Mouse (Mus musculus): ENCODE data around the gene Adcy1.
"Not testable (repeated sequence)": the region's sequence is repeated elsewhere in the genome, so short reads cannot be mapped to it uniquely, and the experiment has no call there.

The Adcy1 gene

DNA sequence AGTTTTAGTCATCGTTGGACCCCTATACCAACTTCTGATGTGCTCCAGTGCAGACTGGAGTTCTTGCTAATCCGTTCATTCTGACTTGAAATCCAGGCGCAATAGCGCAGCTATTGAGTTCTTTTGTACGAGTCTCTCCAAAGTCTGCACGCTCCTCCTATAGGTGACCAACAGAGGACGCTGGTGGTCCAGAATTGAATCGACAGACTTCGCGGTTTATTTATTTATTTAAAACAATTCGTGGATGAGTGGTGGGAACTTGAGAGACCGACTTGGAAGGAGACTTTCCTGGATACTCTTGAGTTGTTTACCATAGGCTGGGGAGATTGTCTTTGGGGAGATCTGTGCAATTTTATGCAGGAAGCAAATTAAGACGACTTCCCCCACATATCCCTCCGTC is 151.5 kb downstream of the Adcy1 start:
- DNase-seq (ENCODE audit: low read depth, low spot score): peak; percentile 65

DNA sequence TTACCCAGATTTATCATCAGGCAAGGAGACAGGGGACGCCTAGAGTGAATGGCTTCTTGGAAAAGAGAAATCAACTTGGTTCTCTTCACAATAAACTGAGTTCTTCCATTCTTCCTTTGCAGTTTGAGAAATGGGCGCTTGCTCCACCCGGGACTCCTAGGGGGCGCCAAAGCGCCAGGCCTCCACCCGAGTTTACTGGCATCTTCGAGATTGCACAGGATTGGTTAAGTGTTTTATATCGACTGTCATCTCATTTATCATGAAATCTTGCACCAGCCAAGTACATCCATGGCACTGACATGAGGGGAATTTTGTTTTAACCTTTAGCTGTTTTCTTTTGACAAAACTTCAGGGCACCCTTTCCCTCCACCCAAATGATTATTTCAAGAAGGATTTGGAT is 152.4 kb downstream of the Adcy1 start:
- DNase-seq (ENCODE audit: low read depth, low spot score): no peak

DNA sequence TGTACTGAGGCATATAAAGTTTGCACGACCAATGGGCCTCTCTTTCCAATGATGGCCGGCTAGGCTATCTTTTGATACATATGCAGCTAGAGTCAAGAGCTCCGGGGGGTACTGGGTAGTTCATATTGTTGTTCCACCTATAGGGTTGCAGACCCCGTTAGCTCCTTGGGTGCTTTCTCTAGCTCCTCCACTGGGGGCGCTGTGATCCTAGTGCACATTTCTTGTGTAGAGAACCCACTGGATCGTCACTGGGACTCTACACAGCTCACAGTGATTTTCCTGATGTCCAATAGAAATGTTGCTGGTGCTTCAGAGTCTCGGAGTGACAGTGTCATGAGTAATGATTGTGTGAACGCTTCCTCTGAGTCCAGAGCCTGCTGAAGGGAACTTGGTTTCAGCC is 158.5 kb downstream of the Adcy1 start:
- not testable (repeated sequence) for DNase-seq (ENCODE audit: low read depth, low spot score)

DNA sequence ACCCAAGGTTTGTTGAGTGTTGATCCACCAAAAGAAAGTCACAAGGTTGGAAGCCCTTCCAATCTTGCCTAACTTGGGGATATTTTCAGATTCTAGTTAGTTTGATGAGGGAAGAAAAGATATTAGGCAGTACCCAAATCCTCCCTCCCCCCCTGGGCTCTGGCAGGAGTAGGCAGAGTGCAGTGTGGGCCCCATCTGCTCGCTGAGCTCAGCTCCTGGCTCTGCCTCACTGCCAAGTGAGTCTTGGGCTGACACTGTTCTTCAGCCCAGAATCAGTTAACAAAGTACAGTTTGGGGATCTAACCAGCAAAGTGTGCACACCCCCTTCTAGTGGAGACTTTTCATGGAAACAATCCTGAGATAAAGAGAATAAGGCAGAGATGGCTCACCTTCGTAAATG is 162.9 kb downstream of the Adcy1 start:
- DNase-seq (ENCODE audit: low read depth, low spot score): no peak

DNA sequence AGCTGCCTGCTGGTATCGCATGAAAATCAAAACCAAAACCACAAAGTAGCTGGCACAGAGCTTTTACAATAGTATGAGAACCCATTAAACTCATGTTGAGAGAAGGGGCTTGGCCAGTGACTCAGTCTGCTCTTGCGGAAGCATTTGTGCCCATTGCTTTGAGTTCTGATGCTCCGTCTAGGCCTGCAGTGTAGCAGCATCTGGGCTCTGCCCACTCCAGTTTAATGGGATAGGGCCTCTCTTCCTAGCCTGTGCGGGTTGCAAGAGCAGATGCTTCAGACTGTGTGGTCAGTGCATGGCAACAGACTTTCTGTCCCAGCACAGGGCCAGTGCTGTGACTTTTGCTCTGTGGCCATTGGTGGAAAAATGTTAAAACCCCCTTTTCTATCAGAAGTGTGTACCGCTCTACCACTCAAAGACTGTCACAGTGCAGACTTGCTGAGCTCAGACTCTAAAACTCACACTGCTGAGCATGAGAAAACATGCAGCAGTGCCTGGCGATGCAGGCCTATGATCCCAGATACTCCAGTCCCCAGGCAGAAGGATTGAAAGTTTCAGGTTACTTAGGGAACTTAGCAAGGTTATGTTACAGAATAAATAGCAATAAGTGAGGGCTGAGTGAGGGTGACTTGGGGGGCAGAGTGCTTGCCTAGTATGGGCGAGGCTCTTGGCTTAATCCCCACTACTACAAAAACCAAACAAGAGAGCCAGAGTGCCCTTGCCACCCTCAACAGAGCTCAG is 163.7 kb downstream of the Adcy1 start:
- no peak for DNase-seq (ENCODE audit: low read depth, low spot score)

DNA sequence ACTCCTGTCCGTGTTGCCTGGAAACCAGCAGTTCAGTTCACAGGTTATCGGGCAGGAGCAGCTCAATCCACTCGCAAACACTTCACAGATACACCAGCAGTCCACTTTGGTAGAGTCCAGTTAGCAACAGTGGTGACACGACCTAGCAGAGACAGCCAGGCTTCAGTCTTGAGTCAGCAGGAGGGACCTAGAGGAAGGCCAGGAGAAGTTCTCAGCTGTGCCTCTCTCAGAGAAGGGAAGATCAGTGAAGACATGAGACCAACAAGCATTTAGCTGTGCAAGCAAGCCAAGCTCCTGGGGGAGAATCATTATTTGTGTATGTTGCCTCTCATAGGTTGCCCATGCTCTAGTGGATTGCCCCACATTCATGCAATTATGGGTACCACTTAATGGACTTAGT is 164.8 kb downstream of the Adcy1 start:
- DNase-seq (ENCODE audit: low read depth, low spot score): no peak

Measured in brain, embryonic 18.5 days (tissue).